Mouse (Mus musculus): ENCODE data around the gene Zfp541. TPM values are rescaled to one million over a fixed set of nuclear protein-coding genes. Genes with fewer than 3 reads are reported as not detected.

Gene Zfp541
- total RNA-seq, 2 experiments from 2014 or later, result 0.16 TPM; not detected in 1

DNA sequence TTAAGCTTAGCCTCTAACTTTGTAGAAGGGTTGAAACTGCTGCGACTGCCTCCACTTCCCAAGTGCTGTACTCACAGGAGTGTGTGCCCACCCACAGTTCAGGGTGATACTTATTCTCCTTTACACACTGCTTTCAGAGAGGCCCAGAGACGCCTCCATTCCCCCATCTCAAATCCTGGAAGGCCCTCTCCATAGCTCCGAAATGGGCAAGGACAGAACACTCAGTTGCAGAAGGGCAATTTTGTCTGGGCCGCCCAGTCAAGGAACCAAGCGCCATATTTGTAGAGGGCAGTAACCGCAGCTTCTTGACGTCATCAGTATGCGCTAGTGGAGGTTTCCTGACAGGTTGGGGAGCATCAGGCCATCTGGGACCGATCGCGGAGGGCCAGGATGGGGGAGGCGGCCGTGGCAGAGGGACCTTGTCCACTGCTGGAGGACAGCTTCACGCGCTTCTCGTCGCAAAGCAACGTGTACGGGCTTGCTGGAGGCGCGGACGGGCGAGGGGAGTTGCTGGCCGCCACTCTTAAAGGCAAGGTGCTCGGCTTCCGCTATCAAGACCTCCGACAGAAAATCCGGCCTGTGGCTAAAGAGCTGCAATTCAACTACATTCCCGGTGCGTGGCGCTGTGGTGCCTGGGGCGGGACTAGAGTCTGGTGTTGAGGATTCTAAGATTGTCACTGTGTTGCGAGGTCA, 58.1 kb downstream of the Zfp541 start, which contains the start of gene Kptn:
Gene Kptn, plus strand, starts transcription at position 327 of the 693 bp plus-strand sequence.
- ATAC-seq (ENCODE audit: poor library complexity, severe bottlenecking), result peak; percentile 94

GRCm38 (mm10) chr7:16120262-16120600, 58.6 kb downstream of the Zfp541 start:
- ATAC-seq (ENCODE audit: poor library complexity, severe bottlenecking), result no peak

- no peak for ATAC-seq (ENCODE audit: poor library complexity, severe bottlenecking)
Observed at GRCm38 (mm10) chr7:16125829-16126228, 64.2 kb downstream of the Zfp541 start.

DNA sequence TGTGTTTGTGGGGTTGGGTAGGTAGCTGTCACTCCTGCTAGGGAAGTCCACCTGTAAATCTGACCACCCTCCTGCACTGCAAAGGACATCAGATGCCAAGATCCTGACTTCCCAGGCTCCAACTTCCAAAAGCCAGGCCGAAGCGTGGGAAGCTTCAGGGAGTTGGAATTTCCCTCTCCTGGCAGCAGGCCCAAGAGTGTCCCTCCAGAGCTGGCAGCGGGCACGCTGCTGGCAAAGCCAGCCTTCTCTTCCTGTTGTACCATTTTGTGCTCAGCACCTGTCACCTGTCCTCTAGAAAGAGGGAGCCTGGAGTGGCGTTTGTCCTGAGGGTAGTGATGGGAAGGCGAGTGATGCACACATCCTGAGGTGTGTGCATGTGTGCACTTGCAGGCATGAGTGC, 66.7 kb downstream of the Zfp541 start:
- ATAC-seq (ENCODE audit: poor library complexity, severe bottlenecking), result no peak

DNA sequence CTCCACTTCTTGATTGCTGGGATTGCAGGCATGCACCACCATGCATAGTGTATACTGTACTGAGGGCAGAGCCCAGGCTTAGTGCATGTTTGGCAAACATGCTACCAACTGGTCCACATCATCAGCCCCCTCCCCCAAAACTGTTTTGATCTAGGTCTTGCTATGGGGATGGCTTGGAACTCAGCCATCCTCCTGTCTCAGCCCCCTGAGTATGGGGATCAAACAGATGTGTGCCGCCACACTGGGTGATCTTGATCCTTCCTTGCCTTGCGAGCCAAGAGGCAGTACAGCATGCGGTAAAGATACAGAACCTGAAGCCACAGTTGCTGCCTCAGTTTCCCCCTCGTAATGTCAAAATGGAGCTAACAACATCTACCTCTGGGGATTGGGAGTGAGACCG, 67.3 kb downstream of the Zfp541 start:
- ATAC-seq (ENCODE audit: poor library complexity, severe bottlenecking), result no peak

- peak; percentile 38; the same call in 1 of the 2 replicates for ATAC-seq (ENCODE audit: poor library complexity, severe bottlenecking)
Observed at GRCm38 (mm10) chr7:16129421-16129845, 67.8 kb downstream of the Zfp541 start, which contains the start of gene Slc8a2. Gene Slc8a2, plus strand, starts transcription at chr7:16129826.

DNA sequence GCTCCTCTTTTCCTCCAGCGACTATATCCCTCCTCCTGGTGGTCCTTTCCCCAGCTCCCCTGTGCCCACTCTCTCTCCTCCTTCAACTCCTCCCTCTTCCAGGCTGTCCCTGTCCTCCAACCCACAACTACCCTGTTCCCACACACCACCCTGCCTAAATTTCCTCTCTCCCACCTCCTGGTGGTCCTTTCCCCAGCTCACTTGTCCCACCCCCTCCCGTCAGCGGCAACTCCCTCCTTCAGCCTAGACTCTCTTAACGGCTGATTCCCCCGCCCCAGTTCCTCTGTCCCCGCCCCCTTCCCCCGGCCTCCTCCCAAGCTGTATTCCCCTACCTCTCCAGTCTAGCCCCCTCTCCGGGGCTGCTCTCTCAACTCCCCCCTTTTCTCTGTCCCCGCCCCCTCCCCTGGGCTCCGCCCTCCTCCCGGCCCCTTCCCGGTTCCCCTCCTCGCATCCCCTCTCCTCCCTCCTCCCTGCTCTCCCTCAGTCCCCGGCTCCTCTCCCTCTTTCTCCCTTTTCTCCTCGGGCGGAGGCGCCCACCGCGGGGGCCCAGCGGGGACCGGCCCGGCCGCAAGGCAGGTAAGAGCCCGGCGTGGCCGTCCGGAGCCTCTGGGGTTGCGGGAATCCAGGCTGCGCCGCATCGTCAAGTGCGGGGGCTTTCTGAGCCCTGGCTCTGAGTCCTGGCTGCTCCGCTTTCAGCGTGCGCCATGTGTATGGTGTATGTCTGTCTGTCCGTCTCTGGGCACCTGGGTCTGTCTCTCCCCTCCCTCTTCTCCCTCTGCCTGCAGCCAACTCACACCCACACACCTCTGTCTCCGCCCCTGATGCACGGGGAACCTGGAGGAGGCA, 68.5 kb downstream of the Zfp541 start:
- no peak for ATAC-seq (ENCODE audit: poor library complexity, severe bottlenecking)

DNA sequence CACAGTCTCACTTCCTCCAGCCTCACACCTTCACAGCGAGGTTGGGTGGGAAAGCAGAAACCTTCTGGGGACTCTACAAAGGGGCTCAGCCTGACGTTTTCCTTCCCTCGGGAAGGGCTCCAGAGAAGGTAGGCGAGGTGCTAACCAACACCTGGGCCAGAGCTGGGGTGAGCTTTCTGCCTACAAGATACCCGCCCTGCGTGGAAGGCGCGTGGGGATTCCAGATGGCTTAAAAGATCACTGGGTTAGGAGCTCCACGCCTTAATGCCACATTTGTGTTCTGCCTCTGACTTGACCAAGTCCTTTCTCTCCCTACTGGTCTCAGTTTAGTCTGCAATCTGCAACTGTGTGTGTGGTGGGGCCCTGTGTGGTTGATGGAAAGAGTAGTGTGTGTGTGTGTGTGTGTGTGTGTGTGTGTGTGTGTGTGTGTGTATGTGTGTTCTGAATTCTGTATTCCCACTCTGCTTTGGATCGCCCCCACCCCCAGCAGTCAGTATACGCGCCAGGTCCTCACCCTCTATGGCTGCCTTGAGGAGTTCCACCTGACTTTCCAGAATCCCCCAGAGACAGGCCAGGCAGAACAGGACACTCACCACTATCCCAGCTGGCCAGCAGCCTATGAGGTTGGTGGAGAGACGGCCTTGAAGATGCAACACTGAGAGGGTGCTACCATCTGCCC, 69.5 kb downstream of the Zfp541 start:
- ATAC-seq (ENCODE audit: poor library complexity, severe bottlenecking), result no peak

- no peak for ATAC-seq (ENCODE audit: poor library complexity, severe bottlenecking)
Observed at GRCm38 (mm10) chr7:16132161-16132581, 70.6 kb downstream of the Zfp541 start.

DNA sequence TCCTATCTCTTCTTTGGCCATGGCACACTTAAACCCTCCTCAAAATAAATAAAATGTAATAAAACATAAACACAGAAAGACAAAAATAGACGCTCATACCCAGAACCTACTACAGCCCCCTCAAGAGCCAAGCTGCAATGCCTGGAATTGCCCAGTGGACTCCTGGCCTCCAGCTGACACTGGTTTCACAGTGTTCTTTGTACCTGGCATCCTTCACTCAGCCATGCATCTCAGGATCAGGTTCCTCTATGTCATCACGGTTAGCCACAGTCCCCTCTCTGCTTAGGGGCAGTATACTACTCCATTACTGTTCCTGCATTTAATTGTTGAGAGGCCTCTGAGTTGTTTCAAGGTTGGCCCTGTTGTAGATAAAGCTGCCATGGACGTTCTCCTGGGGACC, 71.3 kb downstream of the Zfp541 start:
- no peak for ATAC-seq (ENCODE audit: poor library complexity, severe bottlenecking)

DNA sequence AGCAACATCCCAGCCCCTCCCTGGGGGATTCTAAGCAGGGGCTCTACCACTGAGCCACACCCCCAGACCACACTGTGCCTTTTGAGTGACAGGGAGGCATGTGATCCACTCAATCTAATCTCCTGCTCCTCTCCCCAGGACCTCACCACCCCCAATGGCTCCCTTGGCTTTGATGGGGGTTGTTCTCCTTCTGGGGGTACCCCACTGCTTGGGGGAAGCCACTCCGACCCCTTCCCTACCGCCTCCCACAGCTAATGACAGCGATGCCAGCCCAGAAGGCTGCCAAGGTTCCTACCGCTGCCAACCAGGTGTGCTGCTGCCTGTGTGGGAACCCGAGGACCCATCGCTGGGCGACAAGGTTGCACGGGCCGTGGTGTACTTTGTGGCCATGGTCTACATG, 72.1 kb downstream of the Zfp541 start:
- ATAC-seq (ENCODE audit: poor library complexity, severe bottlenecking), result no peak

GRCm38 (mm10) chr7:16134951-16135392, 73.4 kb downstream of the Zfp541 start:
- ATAC-seq (ENCODE audit: poor library complexity, severe bottlenecking), result no peak

Other genes with a start within 250 kb of the Zfp541 start
- not detected in 2 replicates for gene Obox6, start 222.1 kb upstream of the Zfp541 start, total RNA-seq (2015)
- gene Obox6, start 222.1 kb upstream of the Zfp541 start, total RNA-seq (2017), result not detected in 2 replicates
- gene Crx, start 181.8 kb upstream of the Zfp541 start, total RNA-seq (2015), result not detected in 2 replicates
- not detected in 2 replicates for gene Crx, start 181.8 kb upstream of the Zfp541 start, total RNA-seq (2017)
- gene Crxos, start 179.2 kb upstream of the Zfp541 start, total RNA-seq (2015), result not detected in 2 replicates
- gene Crxos, start 179.2 kb upstream of the Zfp541 start, total RNA-seq (2017), result not detected in 2 replicates
- 96.9 and 102 TPM in 2 replicates for gene Selenow, start 139.4 kb upstream of the Zfp541 start, total RNA-seq (2015)
- gene Selenow, start 139.4 kb upstream of the Zfp541 start, total RNA-seq (2017), result 31.5 and 33.7 TPM in 2 replicates
- 80.2 and 90.4 TPM in 2 replicates for gene Nop53, start 115.7 kb upstream of the Zfp541 start, total RNA-seq (2015)
- 293 and 315 TPM in 2 replicates for gene Nop53, start 115.7 kb upstream of the Zfp541 start, total RNA-seq (2017)
- 0.04 TPM in 1 of 2 replicates, not detected in the other for gene Ehd2, start 94.2 kb upstream of the Zfp541 start, total RNA-seq (2015)
- 0.07 and 0.16 TPM in 2 replicates for gene Ehd2, start 94.2 kb upstream of the Zfp541 start, total RNA-seq (2017)
- gene Bicra, start 13.9 kb upstream of the Zfp541 start, total RNA-seq (2015), result 19.5 and 28.6 TPM in 2 replicates
- 1.9 and 2.8 TPM in 2 replicates for gene Bicra, start 13.9 kb upstream of the Zfp541 start, total RNA-seq (2017)
- gene Napa, start 36.6 kb downstream of the Zfp541 start, total RNA-seq (2015), result 62.0 and 65.7 TPM in 2 replicates
- gene Napa, start 36.6 kb downstream of the Zfp541 start, total RNA-seq (2017), result 39.8 and 39.9 TPM in 2 replicates
- gene Kptn, start 58.1 kb downstream of the Zfp541 start, total RNA-seq (2015), result 8.9 and 9.9 TPM in 2 replicates
- gene Kptn, start 58.1 kb downstream of the Zfp541 start, total RNA-seq (2017), result 9.7 and 18.9 TPM in 2 replicates
- not detected in 2 replicates for gene Slc8a2, start 68.0 kb downstream of the Zfp541 start, total RNA-seq (2015)
- not detected in 2 replicates for gene Slc8a2, start 68.0 kb downstream of the Zfp541 start, total RNA-seq (2017)
- 0.89 and 1.9 TPM in 2 replicates for gene Meis3, start 113.3 kb downstream of the Zfp541 start, total RNA-seq (2015)
- not detected in 2 replicates for gene Meis3, start 113.3 kb downstream of the Zfp541 start, total RNA-seq (2017)
- gene Dhx34, start 160.2 kb downstream of the Zfp541 start, total RNA-seq (2015), result 8.5 and 9.5 TPM in 2 replicates
- 7.5 and 8.3 TPM in 2 replicates for gene Dhx34, start 160.2 kb downstream of the Zfp541 start, total RNA-seq (2017)
- 5.7 and 7.4 TPM in 2 replicates for gene C5ar2, start 182.3 kb downstream of the Zfp541 start, total RNA-seq (2015)
- 6.9 and 10.7 TPM in 2 replicates for gene C5ar2, start 182.3 kb downstream of the Zfp541 start, total RNA-seq (2017)
- 49.8 TPM in 2 replicates for gene C5ar1, start 197.7 kb downstream of the Zfp541 start, total RNA-seq (2015)
- gene C5ar1, start 197.7 kb downstream of the Zfp541 start, total RNA-seq (2017), result 13.6 and 22.2 TPM in 2 replicates
- gene Inafm1, start 211.8 kb downstream of the Zfp541 start, total RNA-seq (2015), result 7.3 and 8.7 TPM in 2 replicates
- 3.7 and 5.4 TPM in 2 replicates for gene Inafm1, start 211.8 kb downstream of the Zfp541 start, total RNA-seq (2017)
- gene Ccdc9, start 225.0 kb downstream of the Zfp541 start, total RNA-seq (2015), result 26.0 and 30.3 TPM in 2 replicates
- gene Ccdc9, start 225.0 kb downstream of the Zfp541 start, total RNA-seq (2017), result 117 and 121 TPM in 2 replicates
- 1.5 and 3.3 TPM in 2 replicates for gene Bbc3, start 246.6 kb downstream of the Zfp541 start, total RNA-seq (2015)
- 1.1 and 3.0 TPM in 2 replicates for gene Bbc3, start 246.6 kb downstream of the Zfp541 start, total RNA-seq (2017)

All from megakaryocyte, adult 5-6 weeks (primary cell).